Mouse (Mus musculus) heart, adult 11 months (tissue): ENCODE results near the gene Me1.

ENCODE experiments used
- DNase-seq: peaks from one replicate; pipeline ENCODE4 v3.0.0; 2022

Me1 gene

GRCm38 (mm10) chr9:86695818-86696261, at the start of gene Me1:
Gene Me1, minus strand, starts transcription at chr9:86695953.
- peak; percentile 94 for DNase-seq

GRCm38 (mm10) chr9:86744041-86744440, 48.3 kb upstream of the Me1 start:
- DNase-seq, result peak; percentile 63

- DNase-seq, result peak; percentile 68
Measured at GRCm38 (mm10) chr9:86742959-86743911, 47.5 kb upstream of the Me1 start, which contains the start of gene Prss35. Gene Prss35, plus strand, starts transcription at chr9:86743649.

- DNase-seq, result no peak
Measured at GRCm38 (mm10) chr9:86739971-86740370, 44.2 kb upstream of the Me1 start.

- peak; percentile 56 for DNase-seq
Measured at GRCm38 (mm10) chr9:86738801-86739200, 43.0 kb upstream of the Me1 start.

- no peak for DNase-seq
Measured at GRCm38 (mm10) chr9:86738067-86738466, 42.3 kb upstream of the Me1 start.

- no peak for DNase-seq
Measured at GRCm38 (mm10) chr9:86736991-86737390, 41.2 kb upstream of the Me1 start.

- no peak for DNase-seq
Measured at GRCm38 (mm10) chr9:86734795-86735194, 39.0 kb upstream of the Me1 start.

GRCm38 (mm10) chr9:86734357-86734756, 38.6 kb upstream of the Me1 start:
- DNase-seq, result no peak

GRCm38 (mm10) chr9:86729811-86730210, 34.1 kb upstream of the Me1 start:
- DNase-seq, result no peak

- no peak for DNase-seq
Measured at GRCm38 (mm10) chr9:86729084-86729483, 33.3 kb upstream of the Me1 start.

- no peak for DNase-seq
Measured at GRCm38 (mm10) chr9:86728214-86728814, 32.6 kb upstream of the Me1 start.

- DNase-seq, result peak; percentile 28
Measured at GRCm38 (mm10) chr9:86726381-86726720, 30.6 kb upstream of the Me1 start.

GRCm38 (mm10) chr9:86725604-86726380, 30.0 kb upstream of the Me1 start:
- peak; percentile 24 for DNase-seq

- peak; percentile 70 for DNase-seq
Measured at GRCm38 (mm10) chr9:86725066-86725465, 29.3 kb upstream of the Me1 start.

GRCm38 (mm10) chr9:86720794-86721193, 25.0 kb upstream of the Me1 start:
- DNase-seq, result peak; percentile 64

GRCm38 (mm10) chr9:86720227-86720626, 24.5 kb upstream of the Me1 start:
- DNase-seq, result peak; percentile 55

- DNase-seq, result no peak
Measured at GRCm38 (mm10) chr9:86717119-86717518, 21.4 kb upstream of the Me1 start.

GRCm38 (mm10) chr9:86716540-86716939, 20.8 kb upstream of the Me1 start:
- no peak for DNase-seq

GRCm38 (mm10) chr9:86714089-86714488, 18.3 kb upstream of the Me1 start:
- no peak for DNase-seq

GRCm38 (mm10) chr9:86712648-86713047, 16.9 kb upstream of the Me1 start:
- peak; percentile 64 for DNase-seq

GRCm38 (mm10) chr9:86710091-86710634, 14.4 kb upstream of the Me1 start:
- no peak for DNase-seq

- DNase-seq, result no peak
Measured at GRCm38 (mm10) chr9:86708921-86709320, 13.2 kb upstream of the Me1 start.
